Mouse (Mus musculus) MEL (cell line): ENCODE data around the gene Arl4a. TPM values are rescaled to one million over a fixed set of nuclear protein-coding genes. Genes with fewer than 3 reads are reported as not detected.

ENCODE experiments used
- DNase-seq: peaks from one replicate; pipeline ENCODE4 v3.0.0; 2011; ENCODE audit warnings: low read depth, low spot score
- H3K27ac ChIP-seq: 2 replicates; pipeline ENCODE4 v1.5.1; 2012; ENCODE audit warnings: low read depth, mild to moderate bottlenecking, control low read depth, low read length, moderate library complexity; ENCODE audit not compliant: control insufficient read depth
- H3K27me3 ChIP-seq, 2 experiments: fragments of 150-350 bp in 1 of 2; sonication (generic) in 1 of 2; 2 replicates each; pipeline ENCODE4 v1.6.1; 2012; ENCODE audit warnings: low read length in 2 of 2, mild to moderate bottlenecking in 2 of 2, improper control_type of control experiment in 1 of 2, moderate library complexity in 1 of 2; ENCODE audit not compliant: insufficient read depth in 2 of 2, control insufficient read depth in 1 of 2
- H3K36me3 ChIP-seq, 2 experiments: 2 replicates each; pipeline ENCODE4 v1.6.1; 2012 to 2014; ENCODE audit warnings: low read length in 2 of 2, improper control_type of control experiment in 1 of 2, inconsistent platforms in 1 of 2, mild to moderate bottlenecking in 1 of 2; ENCODE audit not compliant: insufficient read depth in 2 of 2, control insufficient read depth in 1 of 2
- H3K4me1 ChIP-seq, 2 experiments: fragments of 150-350 bp in 1 of 2; sonication (generic) in 1 of 2; 2 replicates each; pipeline ENCODE4 v1.6.1; 2012; ENCODE audit warnings: low read length in 2 of 2, improper control_type of control experiment in 1 of 2, mild to moderate bottlenecking in 1 of 2; ENCODE audit not compliant: insufficient read depth in 2 of 2, control insufficient read depth in 1 of 2
- H3K4me3 ChIP-seq, 2 experiments: fragments of 150-350 bp in 1 of 2; sonication (generic) in 1 of 2; 2 replicates each; pipeline ENCODE4 v1.5.1; 2012; ENCODE audit warnings: low read depth in 2 of 2, low read length in 2 of 2, mild to moderate bottlenecking in 2 of 2, moderate library complexity in 2 of 2, control low read depth in 1 of 2, improper control_type of control experiment in 1 of 2; ENCODE audit not compliant: control insufficient read depth in 1 of 2, insufficient read depth in 1 of 2
- H3K79me2 ChIP-seq: 2 replicates; pipeline ENCODE4 v1.6.1; 2012; ENCODE audit warnings: mild to moderate bottlenecking, low read length, moderate library complexity; ENCODE audit not compliant: control insufficient read depth, poor library complexity, insufficient read depth
- H3K9ac ChIP-seq: 2 replicates; pipeline ENCODE4 v1.6.1; 2012; ENCODE audit warnings: low read depth, mild to moderate bottlenecking, control low read depth, low read length, moderate library complexity; ENCODE audit not compliant: control insufficient read depth, poor library complexity, severe bottlenecking
- H3K9me3 ChIP-seq: fragments of 150-350 bp; sonication (generic); replicated peaks from 2 replicates; pipeline ENCODE4 v1.6.1; 2012; ENCODE audit warnings: mild to moderate bottlenecking, low read length, improper control_type of control experiment, moderate library complexity; ENCODE audit not compliant: insufficient read depth
- BHLHE40 ChIP-seq: IDR thresholded peaks from 2 replicates; pipeline ENCODE4 v1.6.1; 2012; ENCODE audit warnings: low read depth, mild to moderate bottlenecking, inconsistent platforms, low read length, improper control_type of control experiment, borderline replicate concordance
- CHD1 ChIP-seq: IDR thresholded peaks from 2 replicates; pipeline ENCODE4 v1.6.1; 2012; ENCODE audit warnings: low read depth, mild to moderate bottlenecking, inconsistent platforms, low read length, improper control_type of control experiment
- E2F4 ChIP-seq: IDR thresholded peaks from 2 replicates; pipeline ENCODE4 v1.6.1; 2011; ENCODE audit warnings: low read depth, low read length, improper control_type of control experiment, borderline replicate concordance
- EP300 ChIP-seq, 2 experiments: IDR thresholded peaks; 2 replicates each; pipeline ENCODE4 v1.6.1; 2011; ENCODE audit warnings: improper control_type of control experiment in 2 of 2, low read length in 2 of 2, low read depth in 1 of 2, mild to moderate bottlenecking in 1 of 2
- HCFC1 ChIP-seq: IDR thresholded peaks from 2 replicates; pipeline ENCODE4 v1.6.1; 2012; ENCODE audit warnings: low read depth, mild to moderate bottlenecking, inconsistent platforms, low read length, improper control_type of control experiment, moderate library complexity
- JUND ChIP-seq: IDR thresholded peaks from 2 replicates; pipeline ENCODE4 v1.6.1; 2011; ENCODE audit warnings: low read depth, mild to moderate bottlenecking, improper control_type of control experiment, low read length
- KAT2A ChIP-seq: conservative IDR thresholded peaks from 2 replicates; pipeline ENCODE4 v1.6.1; 2012; ENCODE audit warnings: low read depth, low read length, improper control_type of control experiment, inconsistent platforms
- MAFK ChIP-seq: IDR thresholded peaks from 2 replicates; pipeline ENCODE4 v1.6.1; 2011; ENCODE audit warnings: low read depth, mild to moderate bottlenecking, low read length, improper control_type of control experiment, borderline replicate concordance
- MAX ChIP-seq: IDR thresholded peaks from 2 replicates; pipeline ENCODE4 v1.6.1; 2011; ENCODE audit warnings: low read length, improper control_type of control experiment
- MYB ChIP-seq: IDR thresholded peaks from 2 replicates; pipeline ENCODE4 v1.6.1; 2011; ENCODE audit warnings: mild to moderate bottlenecking, low read depth, low read length, improper control_type of control experiment
- NRF1 ChIP-seq: IDR thresholded peaks from 2 replicates; pipeline ENCODE4 v1.6.1; 2014; ENCODE audit warnings: low read depth, mild to moderate bottlenecking, inconsistent platforms, low read length, improper control_type of control experiment, moderate library complexity; ENCODE audit not compliant: poor library complexity, insufficient read depth, severe bottlenecking
- POLR2AphosphoS5 ChIP-seq: IDR thresholded peaks from 2 replicates; pipeline ENCODE4 v1.6.1; 2012; ENCODE audit warnings: low read depth, borderline replicate concordance, mild to moderate bottlenecking, inconsistent platforms, low read length, moderate library complexity, mixed read lengths
- RAD21 ChIP-seq: IDR thresholded peaks from 2 replicates; pipeline ENCODE4 v1.6.1; 2011; ENCODE audit warnings: mild to moderate bottlenecking, low read depth, low read length, improper control_type of control experiment
- ZC3H11A ChIP-seq: IDR thresholded peaks from 2 replicates; pipeline ENCODE4 v1.6.1; 2012; ENCODE audit warnings: low read depth, mild to moderate bottlenecking, inconsistent platforms, low read length, improper control_type of control experiment
- polyA plus RNA-seq, 2 experiments: library from polyadenylated mRNA; stranded (reverse) in 1 of 2; unstranded in 1 of 2; fragments of >175 nt in 1 of 2; fragments of >200 nt in 1 of 2; gene quantifications; 2 replicates each; pipeline versions ENCODE4 v1.2.1 to v1.2.4; 2012; ENCODE audit warnings: low replicate concordance in 2 of 2, low read depth in 1 of 2; ENCODE audit not compliant: insufficient read length in 2 of 2, insufficient read depth in 1 of 2, missing spikeins in 1 of 2
- total RNA-seq: library from RNA; depleted of rRNA; stranded (reverse); fragments of 300-350 nt; gene quantifications from 2 replicates; pipeline ENCODE4 v1.2.3, GENCODE M21; 2012

Gene Arl4a
- total and polyA plus RNA-seq, 3 experiments = 25.6 to 26.9 TPM; not detected in 1

DNA sequence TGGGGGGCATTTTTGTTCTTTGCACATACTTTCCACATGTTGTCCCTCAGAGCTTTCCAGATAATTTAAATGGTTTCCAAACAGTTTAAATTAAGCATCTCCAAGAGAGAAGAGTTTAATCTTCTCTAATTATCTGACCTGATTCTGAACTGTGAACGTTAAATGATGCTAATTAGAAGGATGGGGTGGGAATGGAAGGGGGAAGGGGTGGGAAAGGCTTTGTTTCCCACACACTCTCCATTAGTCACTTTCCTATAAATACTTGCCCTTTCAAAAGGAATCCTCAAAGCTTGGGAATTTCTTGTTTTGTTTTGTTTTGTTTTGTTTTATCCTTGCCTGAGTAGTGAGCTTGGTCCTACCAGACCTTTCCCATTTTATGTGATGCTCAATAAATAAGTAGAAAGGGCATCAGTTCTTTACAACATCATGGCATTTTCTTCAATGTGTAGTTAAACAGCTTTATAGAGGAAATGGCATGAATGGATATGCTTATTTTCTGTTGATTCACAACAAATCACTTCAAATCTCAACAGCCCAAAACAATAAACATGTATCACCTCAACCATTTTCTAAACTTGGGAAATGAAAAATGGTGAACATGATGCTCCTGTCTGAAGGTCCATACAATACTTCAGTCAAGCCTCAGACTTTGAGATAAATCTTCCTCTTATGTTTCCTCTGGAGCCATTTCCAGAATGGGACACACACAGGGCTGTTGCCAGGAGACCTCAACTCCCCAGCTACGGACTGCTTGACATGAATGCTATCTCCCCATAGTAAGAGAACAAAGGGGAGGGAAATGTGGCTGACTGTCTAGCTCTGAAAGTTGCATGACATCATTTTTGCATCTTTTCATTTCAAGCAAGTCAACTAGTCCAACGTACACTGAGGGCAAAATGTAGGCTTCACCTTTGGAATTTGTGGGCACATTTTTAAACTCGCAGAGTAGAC lies 46.7 kb downstream of the Arl4a start:
- no peak overlapping the region for H3K9ac ChIP-seq
- H3K4me1 ChIP-seq = no peaks in the 10 kb centered on the region
- peaks cover 0 to 5% of the 10 kb centered on the region in 2 experiments; a peak in 1 of 4 replicates for H3K27me3 ChIP-seq
- no peak overlapping the region for H3K4me3 ChIP-seq
- TF ChIP-seq RAD21 = no peak
- TF ChIP-seq HCFC1 = no peak
- no peak for TF ChIP-seq E2F4
- TF ChIP-seq NRF1 = no peak
- no peak for TF ChIP-seq EP300 (IDR thresholded peaks at IDR 0.05; ENCODE audit: low read depth in 1 of 2, low read length in 2 of 2)
- no peak for TF ChIP-seq ZC3H11A
- TF ChIP-seq MAFK = no peak
- no peak for TF ChIP-seq POLR2AphosphoS5
- TF ChIP-seq CHD1 = no peak
- no peak for TF ChIP-seq MYB
- no peaks in the 10 kb centered on the region for H3K9me3 ChIP-seq
- no peak overlapping the region for H3K27ac ChIP-seq
- no peaks in the 10 kb centered on the region for H3K79me2 ChIP-seq
- H3K36me3 ChIP-seq = no peaks in the 10 kb centered on the region
- DNase-seq = no peak

DNA sequence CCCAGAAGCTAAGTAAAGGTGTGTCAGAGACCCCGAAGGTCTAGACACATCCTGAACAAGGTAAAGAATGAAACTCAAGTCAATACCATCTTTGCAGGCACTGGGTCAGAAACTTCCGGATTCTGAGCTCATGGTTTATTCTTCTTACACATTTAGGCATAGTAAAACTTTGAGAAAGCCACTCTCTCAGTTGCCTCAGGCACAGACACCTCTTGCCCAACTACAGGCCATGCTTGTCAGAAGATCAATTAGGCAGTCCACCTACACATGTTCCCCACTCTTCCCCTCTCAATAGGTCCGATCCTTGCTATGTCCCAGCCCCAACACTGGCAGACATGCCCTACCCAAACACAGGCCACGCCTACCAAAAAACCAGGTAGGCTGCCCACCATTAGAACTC lies 48.7 kb downstream of the Arl4a start:
- no peak overlapping the region for H3K4me3 ChIP-seq
- H3K27me3 ChIP-seq = peaks cover 0 to 6% of the 10 kb centered on the region in 2 experiments; a peak in 2 of 4 replicates
- H3K27ac ChIP-seq = no peak overlapping the region
- no peak overlapping the region for H3K9ac ChIP-seq
- H3K9me3 ChIP-seq = no peaks in the 10 kb centered on the region
- H3K79me2 ChIP-seq = no peaks in the 10 kb centered on the region
- no peak for TF ChIP-seq POLR2AphosphoS5
- TF ChIP-seq MAX = no peak
- TF ChIP-seq CHD1 = no peak
- no peak for TF ChIP-seq EP300 (IDR thresholded peaks at IDR 0.05; ENCODE audit: low read depth in 1 of 2, low read length in 2 of 2)
- TF ChIP-seq KAT2A = no peak
- TF ChIP-seq RAD21 = no peak
- TF ChIP-seq BHLHE40 = no peak
- TF ChIP-seq JUND = no peak
- TF ChIP-seq ZC3H11A = no peak
- TF ChIP-seq, all 39 proteins: peak for 0
- no peaks in the 10 kb centered on the region for H3K4me1 ChIP-seq
- no peak for DNase-seq
- H3K36me3 ChIP-seq = no peaks in the 10 kb centered on the region
